Mouse (Mus musculus): ENCODE measurements around the gene Dapk1.
A peak's percentile ranks its signal among the peaks of the same experiment; 100 is the strongest.

The Dapk1 gene

DNA sequence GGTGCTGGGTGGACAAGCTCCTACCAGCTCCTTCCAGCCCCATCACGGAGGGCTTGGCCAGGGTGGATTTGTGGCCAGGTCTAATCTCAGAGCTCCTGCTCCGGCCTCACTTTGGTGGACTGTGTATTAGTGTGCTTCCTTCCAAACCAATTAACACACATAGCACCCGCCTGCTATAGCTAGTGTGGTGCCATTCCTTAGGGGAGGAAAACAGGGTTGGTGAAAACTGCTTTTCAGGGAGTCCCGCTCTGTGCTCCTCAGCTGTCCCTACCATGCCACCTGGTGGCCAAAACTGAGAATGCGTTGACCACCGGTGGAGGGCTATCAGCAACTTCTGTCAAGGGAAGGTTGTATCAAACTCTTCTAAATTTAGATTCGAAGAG is 142.3 kb downstream of the Dapk1 start:
- DNase-seq = peak; percentile 45

GRCm38 (mm10) chr13:60744736-60745135 is 143.0 kb downstream of the Dapk1 start:
- DNase-seq = no peak

GRCm38 (mm10) chr13:60745358-60745757 is 143.6 kb downstream of the Dapk1 start:
- DNase-seq = no peak

- DNase-seq = no peak
These were observed 144.5 kb downstream of the Dapk1 start for GRCm38 (mm10) chr13:60746271-60746670.

DNA sequence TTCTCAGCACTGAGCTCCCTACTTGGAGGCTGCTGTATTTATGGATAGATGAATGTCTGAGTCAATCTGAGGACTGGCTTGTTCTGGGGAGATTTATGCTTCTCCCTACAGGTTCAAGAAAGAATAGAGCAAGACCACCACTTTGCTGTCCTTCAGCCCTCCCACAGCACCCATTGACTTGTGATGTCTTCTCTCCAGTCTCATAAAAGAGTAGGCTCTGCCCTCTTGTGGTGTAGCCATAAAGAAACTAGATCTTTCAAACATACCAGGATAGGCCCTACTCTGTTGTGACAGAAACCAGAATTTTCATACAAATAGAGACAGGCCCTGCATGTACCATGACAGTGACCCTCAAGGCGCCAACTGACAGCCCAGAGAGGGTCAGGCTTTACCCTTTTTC is 145.5 kb downstream of the Dapk1 start:
- no peak for DNase-seq

DNA sequence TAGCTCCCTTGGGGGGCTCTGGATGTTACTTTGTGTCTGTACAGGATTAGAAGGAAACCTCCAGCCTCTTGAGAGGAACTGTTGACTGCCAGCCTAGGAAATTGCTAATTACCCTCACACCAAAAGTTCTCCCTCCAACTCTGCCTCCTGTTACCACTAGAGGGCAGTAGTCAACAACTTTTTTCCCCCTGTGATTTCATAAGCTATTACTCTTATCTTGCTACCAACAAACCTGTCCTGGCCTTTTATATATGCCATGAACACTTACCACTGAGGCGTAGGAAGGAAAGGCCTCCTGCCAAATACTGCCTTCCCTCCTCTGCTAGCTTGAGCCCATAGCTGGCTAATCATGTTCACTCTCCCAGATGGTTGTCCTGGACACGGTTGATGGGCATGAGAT is 146.8 kb downstream of the Dapk1 start:
- no peak for DNase-seq

DNA sequence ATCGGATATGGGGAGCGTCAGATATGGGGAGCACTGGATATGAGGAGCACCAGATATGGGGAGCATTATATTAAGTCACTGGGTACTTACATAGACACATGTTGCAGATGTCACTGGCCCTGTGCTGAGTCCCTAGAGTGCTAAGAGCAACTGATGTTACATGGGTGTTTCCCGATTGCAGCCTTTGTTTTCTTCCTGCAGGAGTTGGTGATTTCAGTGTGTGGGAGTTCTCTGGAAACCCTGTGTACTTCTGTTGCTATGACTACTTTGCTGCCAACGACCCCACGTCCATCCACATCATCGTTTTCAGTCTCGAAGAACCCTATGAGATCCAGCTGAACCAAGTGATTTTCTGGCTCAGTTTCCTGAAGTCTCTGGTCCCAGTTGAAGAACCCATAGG is 149.2 kb downstream of the Dapk1 start:
- DNase-seq = no peak

GRCm38 (mm10) chr13:60753216-60753615 is 151.5 kb downstream of the Dapk1 start:
- DNase-seq = no peak

GRCm38 (mm10) chr13:60755251-60755650 is 153.5 kb downstream of the Dapk1 start:
- no peak for DNase-seq

GRCm38 (mm10) chr13:60757292-60757691 is 155.5 kb downstream of the Dapk1 start:
- DNase-seq = no peak

DNA sequence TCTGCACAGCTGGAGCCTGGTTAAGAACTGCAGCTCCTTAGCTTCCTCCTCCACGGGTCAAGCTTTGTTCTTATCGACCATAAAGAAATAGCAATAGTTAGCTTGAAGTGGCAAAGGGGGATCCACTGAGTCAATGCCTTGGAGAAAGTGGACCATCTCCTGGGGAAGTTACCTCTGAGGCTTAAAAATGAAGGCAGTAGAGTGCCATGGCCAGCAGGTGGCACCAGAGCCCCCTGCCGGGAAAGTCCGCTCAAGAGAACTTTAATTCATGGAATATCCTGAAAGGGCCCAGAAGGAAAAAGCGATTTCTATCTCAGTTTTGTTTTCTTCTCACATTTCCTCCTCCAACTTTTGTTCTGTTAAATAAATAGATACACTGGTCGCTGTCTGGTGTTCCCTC is 157.4 kb downstream of the Dapk1 start:
- DNase-seq = no peak

- no peak for DNase-seq
These were observed 158.6 kb downstream of the Dapk1 start for GRCm38 (mm10) chr13:60760392-60760791.

DNA sequence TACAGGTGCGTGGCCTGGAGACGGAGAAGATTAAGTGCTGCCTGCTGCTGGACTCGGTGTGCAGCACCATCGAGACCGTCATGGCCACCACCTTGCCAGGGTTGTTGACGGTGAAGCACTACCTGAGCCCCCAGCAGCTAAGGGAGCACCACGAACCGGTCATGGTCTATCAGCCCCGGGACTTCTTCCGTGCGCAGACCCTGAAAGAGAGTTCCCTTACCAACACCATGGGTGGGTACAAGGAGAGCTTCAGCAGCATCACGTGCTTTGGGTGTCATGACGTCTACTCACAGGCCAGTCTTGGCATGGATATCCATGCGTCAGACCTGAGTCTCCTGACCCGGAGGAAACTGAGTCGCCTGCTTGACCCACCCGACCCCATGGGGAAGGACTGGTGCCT is 159.4 kb downstream of the Dapk1 start:
- no peak for DNase-seq

DNA sequence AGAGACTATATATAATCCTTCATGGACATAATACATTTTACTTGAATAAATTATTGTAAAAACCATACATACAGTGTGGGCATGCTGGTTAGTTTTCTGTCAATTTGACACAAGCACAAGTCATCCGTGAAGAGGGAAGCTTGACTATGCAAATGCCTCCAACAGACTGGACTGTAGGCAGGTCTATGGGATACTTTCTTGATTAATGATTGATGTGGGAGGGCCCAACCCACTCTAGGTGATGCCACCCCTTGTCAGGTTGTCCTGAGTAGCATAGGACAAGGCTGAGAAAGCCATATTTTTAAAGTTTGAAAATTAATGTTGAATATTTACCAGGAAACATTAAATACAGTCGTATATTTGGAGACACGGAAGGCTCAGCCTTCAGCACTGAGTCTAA is 178.8 kb downstream of the Dapk1 start:
- DNase-seq = no peak

GRCm38 (mm10) chr13:60783301-60783700 is 181.6 kb downstream of the Dapk1 start:
- no peak for DNase-seq

- no peak for DNase-seq
These were observed 184.5 kb downstream of the Dapk1 start, which contains the start of gene BC051665 for GRCm38 (mm10) chr13:60786264-60786663. Gene BC051665 (minus strand): TSS chr13:60786364.

- no peak for DNase-seq
These were observed 187.7 kb downstream of the Dapk1 start for GRCm38 (mm10) chr13:60789466-60789865.

GRCm38 (mm10) chr13:60802749-60803148 is 201.0 kb downstream of the Dapk1 start, which contains the start of gene Ctsll3:
Gene Ctsll3 (minus strand): TSS chr13:60802849.
- DNase-seq = no peak

DNA sequence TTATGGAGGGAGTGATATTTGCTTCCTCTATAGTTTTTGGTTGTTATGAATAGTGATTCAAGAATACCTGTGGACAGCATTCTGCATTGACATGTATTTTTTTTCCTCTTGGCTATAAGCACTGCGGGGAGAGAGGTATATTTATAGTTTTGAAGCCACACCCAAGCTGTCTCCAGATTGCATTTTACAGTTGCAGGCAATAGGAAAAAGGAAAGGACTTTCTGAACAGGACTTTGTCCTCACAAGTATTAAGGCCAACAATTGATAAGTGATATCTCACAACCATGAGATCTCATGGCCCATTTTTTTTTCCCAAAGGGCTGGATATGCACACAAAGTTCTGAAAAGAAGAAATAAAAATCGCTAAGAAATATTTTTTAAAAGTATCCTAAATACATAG is 207.9 kb downstream of the Dapk1 start:
- DNase-seq = no peak

- DNase-seq = no peak
These were observed 211.0 kb downstream of the Dapk1 start for GRCm38 (mm10) chr13:60812768-60813167.

Measured in cerebellum, adult 11-12 months (tissue).